8 mouse cellular contexts compared by ENCODE assay signal in the genomic region with DNA sequence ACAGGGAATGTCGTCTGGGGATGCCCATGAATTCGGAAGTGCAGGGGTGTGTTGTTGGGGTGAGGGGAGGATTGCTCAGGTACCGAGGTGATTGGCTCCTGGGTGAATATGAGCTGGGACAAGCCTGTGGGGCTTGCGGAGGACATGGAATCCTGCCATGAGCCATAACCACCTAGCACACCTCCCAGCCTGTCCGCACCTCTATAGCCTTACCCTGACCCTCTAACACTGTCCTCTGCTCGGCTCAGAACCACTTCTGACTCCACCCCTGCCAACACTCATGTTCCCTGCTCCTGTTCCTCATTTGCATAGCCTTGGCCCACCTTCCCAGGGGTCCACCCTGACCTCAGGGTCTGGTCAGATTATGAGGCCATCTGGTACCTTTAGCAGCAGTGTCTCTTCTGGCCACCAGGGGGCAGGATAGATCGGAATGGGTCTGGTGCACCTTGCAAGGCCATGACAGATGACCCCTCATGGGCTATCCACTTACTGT. TPM values are rescaled to one million over a fixed set of nuclear protein-coding genes. Genes with fewer than 3 reads are reported as not detected.
DNase-seq lines count a peak whose midpoint lies in the region; ATAC-seq and TF ChIP-seq lines count a peak whose summit lies in the region.

No protein-coding gene starts in this region.

- peak; percentile 94 for TF ChIP-seq CTCF in layer of hippocampus, adult 2 months (conservative IDR thresholded peaks at IDR 0.05)

- 46% methylated on average over 7 of the region's 7 CpGs for WGBS in neural tube, embryonic 15.5 days

- no peak overlapping the region for H3K9ac ChIP-seq in neural tube, embryonic 15.5 days (replicated peaks)

- H3K27me3 ChIP-seq in neural tube, embryonic 15.5 days (replicated peaks): peaks cover 13% of the 10 kb centered on the region

- H3K9me3 ChIP-seq in neural tube, embryonic 15.5 days (replicated peaks): no peaks in the 10 kb centered on the region

- H3K4me1 ChIP-seq in neural tube, embryonic 15.5 days: peaks cover 48% of the 10 kb centered on the region

- no peaks in the 10 kb centered on the region for H3K36me3 ChIP-seq in neural tube, embryonic 15.5 days

- DNase-seq in layer of hippocampus, adult 2 months (ENCODE audit: low spot score in 2 of 2): peak in 1 of 2 experiments; percentile 37
- DNase-seq in layer of hippocampus, adult 9-11 months: no peak
- peak; percentile 43 for DNase-seq in R1 (ENCODE audit: low read depth, low spot score)
- peak; percentile 67 to 69 for DNase-seq in cerebellum, postnatal 36 days
- peak; percentile 79 for DNase-seq in kidney, postnatal 14 days
- DNase-seq in left cerebral cortex, adult 9 months (ENCODE audit: low spot score in 2 of 2): no peak
- DNase-seq in left cerebral cortex, adult 11 months (ENCODE audit: low spot score): no peak

- no peak overlapping the region for H3K4me3 ChIP-seq in layer of hippocampus, adult 2 months
- no peak overlapping the region for H3K4me3 ChIP-seq in neural tube, embryonic 15.5 days (replicated peaks)

- H3K4me2 ChIP-seq in neural tube, embryonic 15.5 days: 0 out of 2 replicates have a peak overlapping the region, but pooled peaks have one; percentile 0

- peak overlapping the region; percentile 23; the same call in 1 of the 2 replicates for H3K27ac ChIP-seq in layer of hippocampus, adult 2 months
- no peak overlapping the region for H3K27ac ChIP-seq in neural tube, embryonic 15.5 days (replicated peaks)

- ATAC-seq in neural tube, embryonic 15.5 days (ENCODE audit: low FRiP score): no peak

RNA-seq across cellular contexts. Expression of gene Rap1gap, which starts 18.5 kb away (rescaled TPM):
- total RNA-seq in layer of hippocampus, adult 2 months (2021): 100 to 1,000 TPM; 281 to 291 TPM
- polyA plus RNA-seq in neural tube, embryonic 15.5 days (2015; fragmentation: Nextera tagmentation; extraction: Ambion mirVana): 88.5 and 106 TPM in 2 replicates

Comparison
In these comparisons a context has a peak if more than half of its experiments do, and no peak if none do; other contexts are left out.
1. DNase-seq: peak in R1 (single experiment), cerebellum, postnatal 36 days (2 of 2) and kidney, postnatal 14 days (single experiment); none in layer of hippocampus, adult 9-11 months (single experiment), left cerebral cortex, adult 9 months (0 of 2) and left cerebral cortex, adult 11 months (single experiment).